Mouse (Mus musculus): ENCODE data around the gene Nmb.

Nmb gene

DNA sequence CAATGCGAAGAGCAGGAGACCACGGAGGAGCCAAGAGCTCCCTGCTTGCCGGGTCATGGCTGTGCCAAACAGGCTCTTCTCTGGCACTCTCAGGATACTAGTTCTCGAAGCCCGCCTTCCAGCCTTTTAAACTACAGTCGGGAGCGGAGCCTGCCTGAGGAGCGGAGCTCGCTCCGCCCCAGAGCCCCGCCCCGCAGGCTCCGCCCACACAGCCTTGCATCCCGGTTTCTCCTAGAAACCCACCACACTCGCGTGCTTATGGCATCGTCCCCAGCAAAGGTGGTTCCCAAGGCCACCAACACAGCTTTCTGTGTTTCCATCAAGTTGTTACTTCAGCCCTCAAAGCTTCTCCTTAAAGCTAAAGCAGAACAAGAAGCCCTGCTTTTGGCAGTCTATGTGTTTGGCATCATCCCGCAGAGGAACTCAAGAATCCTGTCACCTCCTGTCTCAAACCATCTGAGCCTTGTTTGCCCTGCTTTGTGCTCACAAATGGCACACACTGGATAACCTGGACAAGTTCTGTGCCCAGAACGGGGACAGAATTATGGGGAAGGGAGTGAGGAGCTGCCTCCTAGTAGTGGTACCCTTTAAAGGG, at the start of gene Nmb:
Gene Nmb (minus strand): TSS at position 156 of the 595 bp plus-strand sequence.
- no peak for TF ChIP-seq GATA4 (IDR thresholded peaks at IDR 0.05; ENCODE audit: insufficient replicate concordance, low read length)

GRCm38 (mm10) chr7:80954251-80954650, 49.4 kb upstream of the Nmb start:
- no peak for TF ChIP-seq GATA4 (IDR thresholded peaks at IDR 0.05; ENCODE audit: insufficient replicate concordance, low read length)

- TF ChIP-seq GATA4 (IDR thresholded peaks at IDR 0.05; ENCODE audit: insufficient replicate concordance, low read length) = no peak
These were observed 47.3 kb upstream of the Nmb start for GRCm38 (mm10) chr7:80952140-80952539.

DNA sequence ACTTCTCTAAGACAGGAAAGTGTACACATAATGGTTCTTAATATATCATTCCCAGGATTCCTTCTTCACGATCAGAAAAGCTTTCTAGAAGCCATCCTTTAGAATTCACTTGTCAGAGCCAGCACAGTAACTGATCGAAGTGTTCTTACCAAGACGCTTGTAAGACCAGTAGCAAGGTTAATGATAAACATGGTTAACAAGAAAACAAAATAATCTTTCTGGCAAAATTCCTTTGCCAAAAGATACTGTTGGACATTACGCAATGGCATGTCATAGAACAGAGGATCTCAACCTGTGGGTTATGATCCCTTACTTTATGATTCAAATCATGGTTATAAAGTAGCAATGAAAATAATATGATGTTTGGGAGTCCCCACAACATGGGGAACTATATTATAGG, 46.6 kb upstream of the Nmb start:
- TF ChIP-seq GATA4 (IDR thresholded peaks at IDR 0.05; ENCODE audit: insufficient replicate concordance, low read length) = no peak

DNA sequence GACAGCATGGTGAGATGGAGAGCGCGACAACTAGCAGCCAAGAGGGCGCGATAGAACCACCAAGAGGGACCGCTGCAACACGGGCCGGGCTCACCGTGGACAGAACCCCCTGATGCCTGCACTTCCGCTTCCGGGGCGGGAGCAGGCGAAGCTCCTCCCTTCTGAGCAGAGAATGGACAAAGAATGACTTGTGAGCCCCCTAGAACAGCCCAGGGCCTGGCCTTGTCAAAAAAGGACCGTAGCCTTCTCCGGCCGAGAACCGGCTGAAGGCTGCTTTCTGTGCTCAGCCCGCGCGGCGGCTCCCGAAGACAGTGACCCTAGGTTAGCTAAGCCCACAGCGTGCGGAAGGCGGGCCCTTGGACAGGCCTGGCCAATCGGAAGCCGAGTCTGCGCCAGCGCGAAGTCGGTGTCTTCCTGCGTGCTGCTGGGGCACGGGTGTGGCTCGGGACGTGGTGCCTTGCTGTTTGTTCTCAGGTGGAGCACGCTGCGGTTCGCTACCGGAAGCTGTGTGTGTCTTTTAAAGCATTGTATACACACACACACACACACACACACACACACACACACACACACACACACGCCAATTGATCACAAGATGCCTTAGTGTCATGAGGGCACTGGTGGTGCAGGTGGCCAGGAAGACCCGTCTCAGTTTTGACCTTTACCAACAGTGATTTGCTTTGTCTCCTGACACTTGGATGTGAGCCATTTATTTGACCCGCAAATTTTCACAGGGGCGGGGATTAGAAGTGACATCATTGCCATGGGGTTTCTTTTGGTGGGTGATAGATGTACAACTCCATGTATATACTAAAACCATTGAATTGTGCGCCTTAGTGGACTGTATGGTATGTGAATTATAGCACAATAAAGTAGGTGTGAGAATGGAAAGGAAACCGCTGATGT, 42.8 kb upstream of the Nmb start, which contains the start of gene Sec11a:
Gene Sec11a (minus strand): TSS at position 336 of the 906 bp plus-strand sequence.
- TF ChIP-seq GATA4 (IDR thresholded peaks at IDR 0.05; ENCODE audit: insufficient replicate concordance, low read length) = no peak

GRCm38 (mm10) chr7:80939808-80940207, 34.9 kb upstream of the Nmb start:
- no peak for TF ChIP-seq GATA4 (IDR thresholded peaks at IDR 0.05; ENCODE audit: insufficient replicate concordance, low read length)

DNA sequence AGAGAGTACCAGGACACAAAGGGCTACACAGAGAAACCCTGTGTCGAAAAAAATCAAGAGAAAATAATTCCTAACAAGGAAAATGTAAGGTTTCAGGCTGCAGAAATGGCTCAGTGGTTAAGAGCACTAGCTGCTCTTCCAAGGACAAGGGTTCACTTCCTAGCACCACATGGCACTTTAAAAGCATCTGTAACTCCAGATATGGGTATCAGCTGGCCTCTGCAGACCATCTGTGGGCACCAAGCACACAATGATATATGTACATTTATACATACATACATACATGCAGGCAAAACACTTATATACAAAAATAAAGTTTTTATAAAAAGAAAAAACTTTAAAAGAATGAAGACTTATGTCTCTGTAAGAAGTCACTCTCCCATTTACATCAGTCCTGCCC, 31.0 kb upstream of the Nmb start:
- TF ChIP-seq GATA4 (IDR thresholded peaks at IDR 0.05; ENCODE audit: insufficient replicate concordance, low read length) = no peak

GRCm38 (mm10) chr7:80932777-80933176, 27.9 kb upstream of the Nmb start:
- TF ChIP-seq GATA4 (IDR thresholded peaks at IDR 0.05; ENCODE audit: insufficient replicate concordance, low read length) = no peak

DNA sequence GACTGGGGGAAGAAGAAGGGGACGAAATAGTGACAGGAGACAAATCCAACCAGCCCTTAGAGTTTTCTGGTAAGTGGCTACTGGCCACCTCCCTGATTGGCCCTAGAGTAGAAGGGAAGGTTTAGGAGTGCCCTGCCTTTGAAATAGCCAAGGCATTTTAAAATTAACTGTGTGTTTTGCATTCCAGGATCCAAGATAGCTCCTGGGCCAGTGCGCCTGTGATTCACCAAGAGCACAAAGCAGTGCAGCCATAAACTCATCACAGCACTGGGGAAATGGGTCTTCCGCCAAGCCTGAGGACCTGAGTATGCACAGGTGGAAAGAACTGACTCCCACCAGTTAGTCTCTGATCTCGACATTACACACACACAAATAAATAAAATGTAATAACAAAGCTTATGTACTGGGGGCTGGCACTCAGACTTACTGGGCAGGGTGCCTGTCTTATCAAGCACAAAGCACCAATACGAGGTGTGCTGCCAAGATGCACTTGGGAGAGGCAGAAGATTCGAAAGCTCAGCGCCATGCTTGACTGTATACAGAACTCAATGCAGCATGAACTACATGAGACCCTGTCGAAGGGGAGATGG, 26.8 kb upstream of the Nmb start:
- TF ChIP-seq GATA4 (IDR thresholded peaks at IDR 0.05; ENCODE audit: insufficient replicate concordance, low read length) = no peak

DNA sequence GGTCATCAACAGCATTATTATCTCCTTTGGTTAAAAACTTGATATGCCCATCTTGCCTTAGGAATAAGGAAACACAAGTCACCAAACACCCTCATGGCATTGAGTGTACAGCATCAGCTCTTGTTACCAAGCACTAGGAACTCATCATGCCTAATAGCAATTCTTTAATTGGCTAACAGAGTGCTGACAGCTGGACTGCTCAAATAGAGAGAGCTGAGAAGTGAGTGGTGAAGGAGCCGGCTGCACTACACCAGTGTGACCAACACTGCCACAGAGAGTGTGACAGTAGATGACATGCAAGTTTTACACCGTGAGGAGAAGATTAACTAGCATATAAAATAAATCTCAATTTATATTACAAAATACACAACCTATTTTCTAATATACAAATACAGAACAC, 18.3 kb upstream of the Nmb start:
- TF ChIP-seq GATA4 (IDR thresholded peaks at IDR 0.05; ENCODE audit: insufficient replicate concordance, low read length) = no peak

DNA sequence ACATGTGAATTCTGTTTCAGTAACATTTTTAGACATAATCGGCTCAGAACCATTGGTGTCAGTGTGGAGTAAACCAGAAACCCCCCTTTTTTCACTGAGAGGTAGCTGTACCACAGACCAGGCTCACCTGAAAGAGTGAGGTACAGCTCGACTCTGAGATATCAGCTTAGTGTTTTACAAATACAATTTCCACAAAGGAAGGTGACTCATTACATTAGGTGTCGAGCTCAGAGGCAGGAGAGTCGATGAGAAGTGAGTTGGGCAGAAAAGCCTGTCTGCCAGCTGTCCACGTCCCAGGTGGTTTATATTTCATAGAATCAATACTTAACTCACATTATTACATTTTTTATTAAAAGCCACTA, 14.8 kb upstream of the Nmb start:
- no peak for TF ChIP-seq GATA4 (IDR thresholded peaks at IDR 0.05; ENCODE audit: insufficient replicate concordance, low read length)

DNA sequence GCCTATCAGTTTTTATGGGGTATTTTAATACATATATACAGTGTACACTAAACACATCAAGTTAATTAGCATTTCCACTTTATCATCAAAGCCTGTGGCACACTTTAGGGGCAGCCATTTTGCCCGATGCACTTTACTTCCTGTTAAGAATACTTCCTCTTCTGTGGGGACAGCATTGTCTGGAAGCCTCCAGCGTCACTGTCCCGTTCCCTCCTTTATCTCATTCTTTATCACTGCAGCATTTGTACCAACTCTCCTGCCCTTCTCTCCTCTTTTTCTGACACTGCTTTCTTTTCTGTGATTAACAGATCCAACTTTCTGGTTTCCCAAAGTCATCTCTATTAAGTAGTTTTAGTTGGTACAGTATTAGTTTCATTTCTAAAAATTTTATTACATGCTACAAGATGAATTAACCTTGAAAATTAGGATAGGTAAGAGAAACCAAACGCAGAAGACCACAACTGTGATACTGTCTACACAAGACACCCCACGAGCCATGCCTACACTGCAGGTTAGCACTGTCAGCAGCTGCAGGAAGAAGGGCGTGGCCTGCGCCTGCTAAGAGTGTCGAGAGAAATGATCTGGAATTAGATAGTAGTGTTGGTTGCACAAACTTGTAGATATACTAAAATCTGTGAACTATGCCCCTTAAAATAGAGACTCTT, 14.2 kb upstream of the Nmb start:
- no peak for TF ChIP-seq GATA4 (IDR thresholded peaks at IDR 0.05; ENCODE audit: insufficient replicate concordance, low read length)

GRCm38 (mm10) chr7:80917916-80918465, 13.1 kb upstream of the Nmb start:
- no peak for TF ChIP-seq GATA4 (IDR thresholded peaks at IDR 0.05; ENCODE audit: insufficient replicate concordance, low read length)

DNA sequence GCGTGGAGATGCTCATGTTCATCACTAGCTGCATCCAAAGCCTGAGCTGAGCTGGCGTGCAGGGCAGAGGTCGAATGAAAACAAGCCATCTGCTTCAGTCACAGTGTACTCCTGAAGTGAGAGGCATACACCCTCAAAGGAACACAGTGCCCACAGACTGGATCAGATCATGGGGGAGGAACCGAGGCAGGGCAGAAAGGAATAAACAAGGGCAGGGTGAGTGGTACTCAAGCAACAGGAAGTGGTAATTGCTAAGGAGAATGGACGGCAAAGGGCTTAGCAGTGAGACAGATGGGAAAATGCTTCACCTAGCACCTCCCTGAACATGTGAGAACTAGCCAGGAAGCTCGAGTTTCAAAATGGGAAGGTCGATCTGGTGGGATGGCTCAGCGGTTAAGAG, 7.6 kb upstream of the Nmb start:
- no peak for TF ChIP-seq GATA4 (IDR thresholded peaks at IDR 0.05; ENCODE audit: insufficient replicate concordance, low read length)

DNA sequence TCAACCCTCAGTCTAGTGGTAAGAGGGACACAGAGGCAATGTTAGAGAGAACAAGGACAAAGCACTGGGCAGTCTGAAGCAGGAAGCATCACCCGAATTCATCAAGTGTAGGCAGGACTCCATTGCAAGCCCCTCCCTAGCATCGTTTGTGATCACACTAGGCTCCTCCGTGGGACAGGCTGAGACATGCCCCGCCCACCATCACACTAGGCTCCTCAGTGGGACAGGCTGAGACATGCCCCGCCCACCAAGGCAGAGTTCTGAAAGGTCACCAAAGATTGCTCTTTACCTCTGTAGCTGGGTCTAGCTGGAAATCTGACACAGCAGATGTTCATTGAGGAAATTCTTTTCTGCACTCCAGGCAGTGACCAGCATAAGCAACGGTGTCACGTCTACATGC, 6.2 kb upstream of the Nmb start:
- TF ChIP-seq GATA4 (IDR thresholded peaks at IDR 0.05; ENCODE audit: insufficient replicate concordance, low read length) = no peak
